Mouse (Mus musculus): ENCODE data around the gene Ddx43.
"Not testable (repeated sequence)": the region's sequence is repeated elsewhere in the genome, so short reads cannot be mapped to it uniquely, and the experiment has no call there.

Gene Ddx43

GRCm38 (mm10) chr9:78395630-78396351, at the start of gene Ddx43:
Ddx43 (plus strand) TSS chr9:78395777.
- DNase-seq = peak; percentile 18 to 58

GRCm38 (mm10) chr9:78347004-78347403, 48.6 kb upstream of the Ddx43 start:
- peak; percentile 18 to 72 for DNase-seq

GRCm38 (mm10) chr9:78348206-78349004, 47.2 kb upstream of the Ddx43 start:
- peak; percentile 79 to 93 for DNase-seq

- DNase-seq = peak; percentile 57 to 63
Observed at GRCm38 (mm10) chr9:78349141-78349540, 46.4 kb upstream of the Ddx43 start.

- DNase-seq = not testable (repeated sequence)
Observed at GRCm38 (mm10) chr9:78350007-78350406, 45.6 kb upstream of the Ddx43 start.

GRCm38 (mm10) chr9:78351504-78352220, 43.9 kb upstream of the Ddx43 start:
- DNase-seq = peak in 1 of 2 experiments; percentile 16

- DNase-seq = peak; percentile 48 to 75
Observed at GRCm38 (mm10) chr9:78354665-78355578, 40.7 kb upstream of the Ddx43 start.

- no peak for DNase-seq
Observed at GRCm38 (mm10) chr9:78355611-78356010, 40.0 kb upstream of the Ddx43 start, which contains the start of gene Gsta2. Gsta2 (minus strand) TSS chr9:78355788.

GRCm38 (mm10) chr9:78358053-78358452, 37.5 kb upstream of the Ddx43 start:
- peak; percentile 78 to 92 for DNase-seq

GRCm38 (mm10) chr9:78359750-78360483, 35.7 kb upstream of the Ddx43 start:
- no peak for DNase-seq

- DNase-seq = no peak
Observed at GRCm38 (mm10) chr9:78360484-78360872, 35.1 kb upstream of the Ddx43 start.

GRCm38 (mm10) chr9:78363374-78363773, 32.2 kb upstream of the Ddx43 start:
- no peak for DNase-seq

- DNase-seq = no peak
Observed at GRCm38 (mm10) chr9:78364701-78365100, 30.9 kb upstream of the Ddx43 start.

GRCm38 (mm10) chr9:78365850-78366544, 29.6 kb upstream of the Ddx43 start:
- no peak for DNase-seq

GRCm38 (mm10) chr9:78367959-78368358, 27.6 kb upstream of the Ddx43 start, which contains the start of gene Dppa5a:
Dppa5a (minus strand) TSS chr9:78368177.
- not testable (repeated sequence) for DNase-seq

- DNase-seq = no peak
Observed at GRCm38 (mm10) chr9:78368671-78369293, 26.8 kb upstream of the Ddx43 start.

GRCm38 (mm10) chr9:78369349-78369748, 26.2 kb upstream of the Ddx43 start:
- no peak for DNase-seq

- DNase-seq = no peak
Observed at GRCm38 (mm10) chr9:78369786-78370185, 25.8 kb upstream of the Ddx43 start.

- no peak for DNase-seq
Observed at GRCm38 (mm10) chr9:78371441-78371840, 24.1 kb upstream of the Ddx43 start.

All from kidney, postnatal 36 days (tissue).